Mouse (Mus musculus) brain, embryonic 14.5 days (tissue): ENCODE data around the gene 4931422A03Rik.

Experiments used
- CTCF ChIP-seq: fragments of 200-500 bp; IDR thresholded peaks from 2 replicates; pipeline ENCODE4 v1.5.1; 2012; ENCODE audit warnings: inconsistent platforms, mild to moderate bottlenecking, moderate library complexity, borderline replicate concordance; ENCODE audit not compliant: insufficient read depth, insufficient read length; ENCODE audit errors: extremely low read depth
- POLR2A ChIP-seq: fragments of 200-500 bp; IDR thresholded peaks from 2 replicates; pipeline ENCODE4 v1.6.1; 2012; ENCODE audit warnings: mild to moderate bottlenecking, inconsistent platforms, borderline replicate concordance; ENCODE audit not compliant: poor library complexity, insufficient read depth, insufficient read length, severe bottlenecking; ENCODE audit errors: extremely low read depth

- TF ChIP-seq CTCF, result peak; percentile 91
- no peak for TF ChIP-seq POLR2A
Measured at GRCm38 (mm10) chr2:103982250-103982649, 45.9 kb downstream of the 4931422A03Rik start.
